Mouse (Mus musculus): ENCODE results near the gene Nfic. TPM values are rescaled to one million over a fixed set of nuclear protein-coding genes. Genes with fewer than 3 reads are reported as not detected.

Gene Nfic
- polyA plus RNA-seq, 1 experiment from 2014 or later: 30.8 TPM

DNA sequence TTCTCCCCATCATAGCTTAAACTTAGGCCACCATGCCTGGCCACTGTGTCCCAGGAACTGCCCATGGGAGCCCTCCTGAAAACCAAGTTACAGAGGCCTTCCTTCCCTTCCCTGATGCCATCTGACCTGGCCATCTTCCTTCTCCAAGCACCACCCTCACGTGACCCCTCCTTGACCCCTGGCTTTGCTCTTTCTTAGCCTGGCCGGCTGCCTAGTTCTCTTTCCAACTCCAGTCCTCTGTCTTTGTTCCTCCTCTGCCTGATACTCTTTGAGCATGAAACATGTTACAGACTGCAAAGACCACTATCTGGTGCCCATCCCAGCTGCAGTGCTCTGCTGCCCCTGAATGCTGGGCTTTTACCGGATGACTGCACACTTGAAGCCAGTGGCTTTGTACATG lies 66.1 kb downstream of the Nfic start:
- Histone ChIP-seq H3K27me3 (no peaks in the 10 kb centered on the region), H3K9me3 (no peaks in the 10 kb centered on the region), H3K4me1 (replicated peaks) (peaks cover 33% of the 10 kb centered on the region), H3K4me2 (no peak overlapping the region), H3K27ac (no peak overlapping the region; the same call in 1 of the 2 replicates), H3K36me3 (peaks cover 50% of the 10 kb centered on the region), H3K9ac (replicated peaks) (no peak overlapping the region), H3K4me3 (replicated peaks) (no peak overlapping the region)
- 66% methylated on average over 3 of the region's 3 CpGs for WGBS
- ATAC-seq (ENCODE audit: insufficient number of reproducible peaks, insufficient read depth, low FRiP score, low TSS enrichment, low read depth): no peak

DNA sequence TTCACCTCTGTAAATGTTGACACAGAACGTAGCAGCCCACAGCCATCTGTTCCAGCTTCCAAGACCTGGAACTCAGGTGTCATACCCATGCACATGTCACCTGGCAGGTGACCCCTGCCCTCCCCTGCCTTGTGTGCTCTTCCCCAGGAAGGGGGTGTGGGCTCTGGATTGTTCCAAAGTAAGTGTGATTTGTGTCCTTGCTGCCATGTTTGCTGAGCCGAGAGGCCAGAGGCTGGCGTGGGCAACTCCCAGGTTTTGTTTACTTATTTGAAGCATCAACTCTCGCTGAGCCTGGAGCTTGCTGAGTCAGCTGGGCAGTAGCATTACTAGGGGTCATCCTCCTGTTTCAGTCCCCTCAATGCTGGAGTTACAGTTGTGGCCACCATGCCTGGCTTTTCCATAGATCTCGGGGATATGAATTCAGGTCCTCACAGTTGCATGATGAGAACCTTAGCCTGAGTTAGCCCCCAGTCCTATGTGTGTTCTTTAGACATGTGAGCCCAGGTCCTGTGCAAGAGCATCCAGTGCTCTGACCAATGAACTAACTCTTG lies 66.9 kb downstream of the Nfic start, which contains the start of gene Gm48552:
TSS of gene Gm48552 (plus strand) at position 501 of the 551 bp plus-strand sequence.
- no peak for ATAC-seq (ENCODE audit: insufficient number of reproducible peaks, insufficient read depth, low FRiP score, low TSS enrichment, low read depth)
- Histone ChIP-seq H3K27ac (no peak within 1 kb of the TSS; the same call in 1 of the 2 replicates), H3K9ac (replicated peaks) (no peak within 1 kb of the TSS), H3K4me1 (replicated peaks) (peaks cover 30% of the 10 kb centered on the region), H3K4me2 (no peak within 1 kb of the TSS), H3K27me3 (no peaks in the 10 kb centered on the region), H3K9me3 (no peaks in the 10 kb centered on the region), H3K36me3 (peaks cover 50% of the 10 kb centered on the region), H3K4me3 (replicated peaks) (no peak within 1 kb of the TSS; the same call in 1 of the 2 replicates)
- WGBS: 82% methylated on average over 5 of the region's 5 CpGs

DNA sequence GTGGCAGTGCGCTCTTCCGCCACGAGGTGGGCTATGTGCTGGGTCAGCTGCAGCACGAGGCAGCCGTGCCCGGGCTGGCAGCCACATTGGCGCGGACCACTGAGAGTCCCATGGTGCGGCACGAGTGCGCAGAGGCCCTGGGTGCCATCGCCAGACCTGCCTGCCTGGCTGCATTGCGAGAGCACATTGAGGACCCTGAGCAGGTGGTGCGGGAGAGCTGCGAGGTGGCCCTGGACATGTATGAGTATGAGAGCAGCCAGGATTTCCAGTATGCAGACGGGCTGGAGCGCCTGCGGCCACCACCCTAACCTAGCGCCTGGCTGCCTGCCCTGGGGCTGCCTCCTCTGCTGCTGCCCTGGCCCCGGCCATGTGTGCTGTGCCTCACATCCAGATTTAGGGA lies 67.7 kb downstream of the Nfic start:
- H3K27me3 ChIP-seq: no peaks in the 10 kb centered on the region
- peaks cover 22% of the 10 kb centered on the region for H3K4me1 ChIP-seq (replicated peaks)
- no peak for ATAC-seq (ENCODE audit: insufficient number of reproducible peaks, insufficient read depth, low FRiP score, low TSS enrichment, low read depth)
- 92% methylated on average over 20 of the region's 20 CpGs for WGBS
- H3K36me3 ChIP-seq: peaks cover 50% of the 10 kb centered on the region
- no peak overlapping the region; the same call in 1 of the 2 replicates for H3K4me3 ChIP-seq (replicated peaks)
- H3K9me3 ChIP-seq: no peaks in the 10 kb centered on the region
- no peak overlapping the region for H3K27ac ChIP-seq
- H3K4me2 ChIP-seq: no peak overlapping the region
- H3K9ac ChIP-seq (replicated peaks): no peak overlapping the region

DNA sequence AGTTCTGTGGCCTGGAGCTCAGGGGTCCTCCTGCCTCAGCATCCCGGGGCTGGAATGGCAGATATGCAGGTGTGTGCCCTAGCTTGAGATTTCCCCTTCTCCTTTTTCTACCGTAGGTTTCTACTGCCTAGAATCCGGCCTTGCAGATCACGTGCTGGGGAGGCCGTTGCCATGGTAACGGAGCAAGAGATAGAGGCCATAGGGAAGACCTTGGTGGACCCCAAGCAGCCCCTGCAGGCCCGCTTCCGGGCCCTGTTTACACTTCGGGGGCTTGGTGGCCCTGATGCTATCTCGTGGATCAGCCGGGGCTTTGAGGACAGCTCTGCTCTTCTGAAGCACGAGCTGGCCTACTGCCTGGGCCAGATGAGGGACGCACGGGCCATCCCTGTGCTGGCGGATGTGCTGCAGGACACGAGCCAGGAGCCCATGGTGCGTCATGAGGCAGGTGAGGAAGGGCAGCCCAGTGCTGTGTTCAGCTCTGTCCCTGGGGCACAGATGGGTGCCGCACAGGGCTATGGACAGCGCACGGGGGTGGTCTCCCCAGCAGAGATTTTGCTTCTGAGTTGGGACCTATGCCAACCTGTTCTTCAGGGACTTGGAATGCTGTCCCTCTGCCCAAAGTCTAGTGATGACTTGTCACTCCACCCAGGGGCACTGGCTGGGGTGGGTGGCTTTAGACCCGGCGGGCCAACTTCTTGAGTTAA lies 69.7 kb downstream of the Nfic start:
- Histone ChIP-seq H3K9me3 (no peaks in the 10 kb centered on the region), H3K4me2 (peak overlapping the region; percentile 84), H3K36me3 (peaks cover 46% of the 10 kb centered on the region), H3K27ac (no peak overlapping the region), H3K9ac (replicated peaks) (no peak overlapping the region), H3K27me3 (no peaks in the 10 kb centered on the region), H3K4me1 (replicated peaks) (peaks cover 18% of the 10 kb centered on the region), H3K4me3 (replicated peaks) (peak overlapping the region; percentile 92)
- 85% methylated on average over 22 of the region's 22 CpGs for WGBS
- no peak for ATAC-seq (ENCODE audit: insufficient number of reproducible peaks, insufficient read depth, low FRiP score, low TSS enrichment, low read depth)

DNA sequence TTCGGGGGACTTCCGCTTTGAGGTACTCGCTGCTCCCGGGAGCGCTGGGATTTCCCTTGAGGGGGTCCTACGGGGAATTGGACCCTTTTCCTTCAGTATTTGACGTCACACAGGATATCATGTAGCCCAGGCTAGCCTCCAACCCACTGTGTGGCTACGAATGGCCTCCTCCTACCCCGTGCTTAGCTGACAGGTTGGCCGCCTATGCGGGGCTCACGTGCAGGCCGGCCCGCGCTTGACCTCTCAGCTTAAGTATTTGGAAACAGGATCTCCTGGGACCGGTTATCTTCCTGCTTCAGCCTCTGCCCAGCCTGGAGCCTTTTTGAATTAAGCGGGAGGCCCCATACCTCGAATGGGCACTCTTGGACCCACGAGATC lies 70.8 kb downstream of the Nfic start:
- Histone ChIP-seq H3K4me1 (replicated peaks) (peaks cover 13% of the 10 kb centered on the region), H3K9me3 (no peaks in the 10 kb centered on the region), H3K27me3 (no peaks in the 10 kb centered on the region), H3K36me3 (peaks cover 41% of the 10 kb centered on the region), H3K27ac (peak overlapping the region; percentile 79), H3K4me2 (peak overlapping the region; percentile 84), H3K9ac (replicated peaks) (peak overlapping the region; percentile 85), H3K4me3 (replicated peaks) (peak overlapping the region; percentile 92)
- no peak; the same call in 1 of the 2 replicates for ATAC-seq (ENCODE audit: insufficient number of reproducible peaks, insufficient read depth, low FRiP score, low TSS enrichment, low read depth)
- WGBS: under 1% methylated on average over 19 of the region's 19 CpGs

DNA sequence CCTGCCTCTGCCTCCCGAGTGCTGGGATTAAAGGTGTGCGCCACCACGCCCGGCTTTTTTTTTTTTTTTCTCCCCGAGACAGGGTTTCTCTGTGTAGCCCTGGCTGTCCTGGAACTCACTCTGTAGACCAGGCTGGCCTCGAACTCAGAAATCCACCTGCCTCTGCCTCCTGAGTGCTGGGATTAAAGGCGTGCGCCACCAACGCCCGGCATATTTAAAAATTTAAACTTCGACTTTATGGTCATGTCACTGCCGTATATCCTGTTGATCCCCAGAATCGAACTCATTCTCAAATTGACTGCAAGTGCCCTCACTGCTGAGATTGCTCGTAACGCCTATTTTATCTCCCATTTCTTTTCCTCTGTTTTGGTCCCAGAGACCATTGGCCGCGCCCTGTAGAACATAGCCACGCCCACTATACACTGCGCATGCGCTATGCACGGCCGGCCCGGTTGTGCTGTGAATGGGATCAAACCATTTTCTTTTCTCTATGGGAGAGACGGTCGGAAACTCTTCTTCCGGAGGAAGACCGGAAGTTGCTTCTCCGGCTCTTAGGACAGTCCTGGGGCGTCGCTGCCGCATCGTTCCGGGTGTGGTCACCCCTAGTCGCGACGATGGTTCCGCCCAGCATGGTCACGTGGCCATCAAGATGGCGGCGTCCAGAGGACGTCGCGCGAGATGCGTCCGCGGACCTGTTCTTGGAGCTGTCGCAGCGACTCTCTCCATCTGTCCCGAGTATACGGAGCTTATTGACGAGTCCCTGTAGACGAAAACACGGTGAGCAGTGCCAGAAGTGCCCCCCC lies 71.4 kb downstream of the Nfic start, which contains the start of the genes Dohh and Gm48551:
TSS of gene Dohh (plus strand) at position 627 of the 803 bp plus-strand sequence.
TSS of gene Gm48551 (plus strand) at position 665 of the 803 bp plus-strand sequence.
- Histone ChIP-seq H3K27me3 (no peaks in the 10 kb centered on the region), H3K36me3 (peaks cover 35% of the 10 kb centered on the region), H3K4me3 (replicated peaks) (peak within 1 kb of the TSS; percentile 92), H3K4me2 (peak within 1 kb of the TSS; percentile 84), H3K4me1 (replicated peaks) (peaks cover 16% of the 10 kb centered on the region), H3K27ac (peak within 1 kb of the TSS; percentile 79), H3K9ac (replicated peaks) (peak within 1 kb of the TSS; percentile 85), H3K9me3 (no peaks in the 10 kb centered on the region)
- peak; percentile 90 for ATAC-seq (ENCODE audit: insufficient number of reproducible peaks, insufficient read depth, low FRiP score, low TSS enrichment, low read depth)
- 8% methylated on average over 54 of the region's 54 CpGs for WGBS

DNA sequence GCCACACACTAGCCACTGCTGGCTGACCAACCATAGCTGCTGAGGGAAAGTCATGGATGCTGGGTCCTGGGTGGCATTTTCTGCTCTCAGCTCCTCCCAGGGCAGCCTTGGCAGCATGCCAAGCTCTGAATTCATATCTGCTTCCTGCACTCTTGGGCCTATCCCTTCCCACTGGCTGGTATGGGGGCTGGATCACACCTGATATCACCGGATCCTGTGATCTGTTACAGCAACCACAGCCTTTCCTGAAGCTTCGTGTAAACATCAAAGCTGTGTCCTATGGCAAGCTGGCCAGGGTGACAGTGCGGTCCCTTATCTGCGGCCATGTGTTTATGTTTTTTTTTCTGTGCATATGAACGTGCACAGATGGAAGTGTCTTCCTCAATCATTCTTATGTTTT lies 73.4 kb downstream of the Nfic start:
- H3K4me3 ChIP-seq (replicated peaks): no peak overlapping the region
- H3K27me3 ChIP-seq: no peaks in the 10 kb centered on the region
- no peak overlapping the region for H3K9ac ChIP-seq (replicated peaks)
- no peak for ATAC-seq (ENCODE audit: insufficient number of reproducible peaks, insufficient read depth, low FRiP score, low TSS enrichment, low read depth)
- no peaks in the 10 kb centered on the region for H3K9me3 ChIP-seq
- 88% methylated on average over 5 of the region's 5 CpGs for WGBS
- H3K36me3 ChIP-seq: peaks cover 16% of the 10 kb centered on the region
- no peak overlapping the region for H3K4me2 ChIP-seq
- H3K27ac ChIP-seq: 0 out of 2 replicates have a peak overlapping the region, but pooled peaks have one; percentile 7
- peaks cover 21% of the 10 kb centered on the region for H3K4me1 ChIP-seq (replicated peaks)

DNA sequence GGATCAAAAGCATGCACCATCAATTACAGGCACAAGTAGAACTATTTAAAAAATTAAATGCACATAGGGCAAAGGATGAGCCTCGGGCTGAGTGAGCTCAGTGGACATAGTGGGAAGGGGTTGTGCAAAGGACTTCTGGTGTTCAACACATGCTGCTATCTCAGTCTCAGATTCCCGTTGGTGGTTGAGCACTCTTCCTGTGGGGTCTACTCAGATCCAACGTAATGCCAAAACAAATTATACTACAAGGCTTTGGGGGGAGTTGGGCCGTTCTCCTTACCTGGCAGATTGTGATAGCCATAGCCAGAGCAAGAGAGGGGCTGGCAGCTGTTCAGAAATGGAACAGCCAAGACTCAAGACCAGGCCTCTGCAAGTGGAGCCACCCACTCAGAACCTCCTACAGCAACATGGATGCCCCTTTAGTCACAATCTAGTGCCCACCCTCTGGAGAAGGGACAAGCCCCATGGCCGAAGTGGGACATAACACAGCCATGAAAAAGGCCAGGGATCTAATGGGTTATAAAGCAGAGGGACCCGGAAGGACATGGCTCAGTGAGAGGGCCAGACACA lies 75.5 kb downstream of the Nfic start:
- Histone ChIP-seq H3K36me3 (peaks cover 17% of the 10 kb centered on the region), H3K9me3 (no peaks in the 10 kb centered on the region), H3K27me3 (no peaks in the 10 kb centered on the region), H3K4me1 (replicated peaks) (peaks cover 27% of the 10 kb centered on the region), H3K9ac (replicated peaks) (no peak overlapping the region), H3K4me2 (no peak overlapping the region), H3K27ac (no peak overlapping the region), H3K4me3 (replicated peaks) (no peak overlapping the region)
- WGBS: 91% methylated on average over 6 of the region's 6 CpGs
- ATAC-seq (ENCODE audit: insufficient number of reproducible peaks, insufficient read depth, low FRiP score, low TSS enrichment, low read depth): no peak

DNA sequence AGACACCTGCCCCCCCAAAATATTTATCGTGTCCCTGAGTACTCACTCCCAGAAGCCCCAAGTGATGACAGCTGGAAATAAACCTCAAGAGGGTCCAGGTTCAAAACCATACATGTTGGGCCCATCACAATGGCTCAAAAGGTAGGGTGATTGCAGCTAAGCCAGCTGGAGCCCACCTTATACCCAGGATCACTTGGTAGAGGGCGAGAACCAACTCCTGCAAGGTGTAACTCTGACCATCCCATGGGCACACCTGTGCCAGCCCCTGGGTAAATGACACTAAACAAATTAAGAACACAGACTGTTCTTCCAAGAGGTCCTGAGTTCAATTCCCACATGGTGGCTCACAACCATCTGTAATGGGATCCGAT lies 76.3 kb downstream of the Nfic start:
- peak overlapping the region; percentile 84 for H3K4me3 ChIP-seq (replicated peaks)
- H3K9ac ChIP-seq (replicated peaks): peak overlapping the region; percentile 55
- 61% methylated on average over 3 of the region's 3 CpGs for WGBS
- H3K4me2 ChIP-seq: peak overlapping the region; percentile 90
- no peaks in the 10 kb centered on the region for H3K27me3 ChIP-seq
- no peaks in the 10 kb centered on the region for H3K9me3 ChIP-seq
- ATAC-seq (ENCODE audit: insufficient number of reproducible peaks, insufficient read depth, low FRiP score, low TSS enrichment, low read depth): 0 out of 2 replicates have a peak, but pooled peaks have one; percentile 0
- peaks cover 23% of the 10 kb centered on the region for H3K36me3 ChIP-seq
- H3K27ac ChIP-seq: peak overlapping the region; percentile 73
- peaks cover 25% of the 10 kb centered on the region for H3K4me1 ChIP-seq (replicated peaks)

DNA sequence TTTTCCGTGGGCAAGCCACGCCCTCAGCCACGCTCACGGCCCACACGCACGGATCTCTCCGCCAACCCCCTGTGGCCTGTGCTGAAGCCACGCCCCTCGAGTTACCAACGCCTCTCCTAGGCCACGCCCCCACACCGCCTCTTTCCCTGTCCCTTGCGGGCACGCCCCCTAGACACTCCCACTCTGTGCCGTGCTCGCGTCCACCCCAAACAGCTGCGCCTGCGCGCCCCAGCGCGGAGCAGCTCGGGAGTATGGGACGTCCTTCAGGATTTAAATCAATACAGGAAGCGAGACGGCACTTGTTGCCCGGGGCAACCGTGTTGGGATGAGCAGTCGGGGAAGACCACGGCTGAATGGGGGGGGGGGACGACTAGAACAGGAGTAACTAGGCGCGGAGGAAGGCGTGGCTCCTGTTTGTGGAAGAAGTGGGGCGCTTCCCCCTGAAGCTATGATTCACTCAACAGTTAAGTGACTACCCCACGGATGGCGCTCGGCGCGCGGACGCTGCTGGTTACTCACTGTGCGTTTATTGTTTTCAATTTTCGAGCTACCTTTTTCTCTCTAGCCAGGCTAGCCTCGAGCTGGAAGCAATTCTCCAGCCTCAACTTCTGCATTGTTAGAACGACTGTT lies 76.8 kb downstream of the Nfic start:
- ATAC-seq (ENCODE audit: insufficient number of reproducible peaks, insufficient read depth, low FRiP score, low TSS enrichment, low read depth): peak; percentile 94
- Histone ChIP-seq H3K9ac (replicated peaks) (peak overlapping the region; percentile 90), H3K4me2 (peak overlapping the region; percentile 90), H3K36me3 (peaks cover 28% of the 10 kb centered on the region), H3K4me1 (replicated peaks) (peaks cover 25% of the 10 kb centered on the region), H3K27me3 (no peaks in the 10 kb centered on the region), H3K4me3 (replicated peaks) (peak overlapping the region; percentile 84), H3K9me3 (no peaks in the 10 kb centered on the region), H3K27ac (peak overlapping the region; percentile 74)
- WGBS: 1% methylated on average over 46 of the region's 46 CpGs
